Mouse (Mus musculus) urinary bladder, adult 18-20 months (tissue): Measurements from ENCODE around the gene Aldh3b1.

Experiments used
- DNase-seq, 2 experiments: peaks; one replicate each; pipeline ENCODE4 v3.0.0; 2022; ENCODE audit warnings: low spot score in 2 of 2, mixed read lengths in 2 of 2

Gene Aldh3b1

DNA sequence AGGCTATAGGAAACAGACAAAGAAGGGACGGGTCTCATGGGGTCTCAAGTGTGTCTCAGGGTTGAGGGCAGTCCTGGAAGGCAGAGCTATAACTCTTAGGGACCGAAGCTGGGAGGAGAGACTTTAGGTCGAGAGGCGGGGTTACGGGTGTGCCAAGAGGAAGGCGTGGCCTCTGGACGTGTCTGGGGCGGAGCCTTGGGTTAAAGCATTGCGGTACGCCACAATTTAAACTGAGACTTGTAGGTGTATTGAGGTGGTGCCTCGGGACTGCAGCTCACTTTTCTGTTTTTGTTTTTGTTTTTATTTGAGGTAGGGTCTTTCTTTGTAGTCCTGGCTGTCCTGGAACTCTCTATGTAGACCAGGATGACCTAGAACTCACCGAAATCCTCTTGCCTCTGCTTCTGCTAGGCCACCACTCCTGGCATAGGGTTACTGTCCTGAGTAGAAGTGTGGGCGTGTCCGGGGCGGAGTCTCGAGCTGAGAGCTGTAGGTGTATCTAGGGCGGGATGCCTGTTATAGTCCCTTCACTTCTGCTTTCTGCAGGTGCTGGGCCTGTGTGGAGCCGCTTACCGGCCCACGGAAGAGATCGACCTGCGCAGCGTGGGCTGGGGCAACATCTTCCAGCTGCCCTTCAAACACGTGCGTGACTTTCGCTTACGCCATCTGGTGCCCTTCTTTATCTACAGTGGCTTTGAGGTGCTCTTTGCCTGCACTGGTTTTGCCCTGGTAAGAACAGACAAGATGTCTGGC lies 13.6 kb upstream of the Aldh3b1 start:
- DNase-seq: peak in 1 of 2 experiments; percentile 31

DNA sequence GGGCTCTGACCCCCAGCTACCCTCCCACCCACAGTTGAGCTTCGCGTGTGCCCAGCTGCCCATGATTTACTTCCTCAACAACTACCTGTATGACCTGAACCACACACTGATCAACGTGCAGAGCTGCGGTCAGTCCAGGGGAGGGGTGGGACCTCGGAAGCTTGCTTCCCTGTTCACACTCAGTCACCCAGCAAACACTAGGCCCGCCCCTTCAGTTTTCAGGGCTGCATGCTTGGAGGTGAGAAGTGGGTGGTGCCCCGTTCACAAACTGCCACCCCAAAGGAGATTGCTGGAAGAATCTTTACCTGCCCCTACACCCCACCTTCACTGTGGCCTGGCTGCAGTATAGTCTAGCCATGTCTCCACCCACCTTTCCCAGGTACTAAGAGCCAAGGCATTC lies 12.7 kb upstream of the Aldh3b1 start:
- no peak for DNase-seq

DNA sequence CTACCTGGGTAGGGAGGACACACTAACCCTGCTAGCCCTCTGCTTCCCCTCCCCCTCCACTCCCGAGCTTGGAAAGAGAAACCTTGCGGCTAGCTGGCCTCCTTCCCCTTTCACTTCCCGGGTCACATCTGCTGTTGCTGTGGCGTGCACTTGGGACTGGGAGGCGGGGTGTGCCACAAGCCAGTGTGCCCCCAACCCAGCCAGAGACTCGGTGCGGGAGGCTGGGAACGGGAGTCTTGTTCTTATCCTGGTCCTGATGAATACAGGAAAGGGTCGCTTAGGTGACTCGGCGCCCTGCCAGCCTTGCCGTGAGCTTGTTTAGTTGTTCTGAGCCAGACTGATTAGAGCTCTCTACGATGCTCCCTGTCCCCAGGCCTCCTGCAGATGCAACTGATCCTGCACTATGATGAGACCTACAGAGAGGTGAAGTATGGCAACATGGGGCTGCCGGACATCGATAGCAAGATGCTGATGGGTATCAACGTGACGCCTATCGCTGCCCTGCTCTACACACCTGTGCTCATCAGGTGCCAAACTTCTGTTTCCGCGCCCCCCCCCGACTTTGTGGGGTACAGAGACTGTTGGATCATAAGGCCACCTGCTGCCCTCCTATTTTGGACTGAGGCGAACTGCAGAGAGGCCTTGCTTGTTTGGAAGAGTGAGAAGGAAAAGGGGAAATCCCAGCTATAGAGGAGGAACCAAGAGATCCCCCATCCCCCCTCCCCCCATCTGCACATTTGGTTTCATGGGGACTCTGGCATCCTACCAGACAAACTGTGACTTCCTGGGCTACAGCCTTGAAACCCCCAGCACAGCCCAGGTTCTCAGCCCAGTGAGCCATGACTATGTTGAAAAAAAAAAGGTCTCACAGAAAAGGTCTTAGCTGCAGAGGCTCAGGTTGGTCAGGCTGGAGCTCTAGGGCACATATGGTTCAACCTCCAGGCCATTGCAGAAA lies 6.6 kb upstream of the Aldh3b1 start:
- peak; percentile 33 to 56 for DNase-seq

DNA sequence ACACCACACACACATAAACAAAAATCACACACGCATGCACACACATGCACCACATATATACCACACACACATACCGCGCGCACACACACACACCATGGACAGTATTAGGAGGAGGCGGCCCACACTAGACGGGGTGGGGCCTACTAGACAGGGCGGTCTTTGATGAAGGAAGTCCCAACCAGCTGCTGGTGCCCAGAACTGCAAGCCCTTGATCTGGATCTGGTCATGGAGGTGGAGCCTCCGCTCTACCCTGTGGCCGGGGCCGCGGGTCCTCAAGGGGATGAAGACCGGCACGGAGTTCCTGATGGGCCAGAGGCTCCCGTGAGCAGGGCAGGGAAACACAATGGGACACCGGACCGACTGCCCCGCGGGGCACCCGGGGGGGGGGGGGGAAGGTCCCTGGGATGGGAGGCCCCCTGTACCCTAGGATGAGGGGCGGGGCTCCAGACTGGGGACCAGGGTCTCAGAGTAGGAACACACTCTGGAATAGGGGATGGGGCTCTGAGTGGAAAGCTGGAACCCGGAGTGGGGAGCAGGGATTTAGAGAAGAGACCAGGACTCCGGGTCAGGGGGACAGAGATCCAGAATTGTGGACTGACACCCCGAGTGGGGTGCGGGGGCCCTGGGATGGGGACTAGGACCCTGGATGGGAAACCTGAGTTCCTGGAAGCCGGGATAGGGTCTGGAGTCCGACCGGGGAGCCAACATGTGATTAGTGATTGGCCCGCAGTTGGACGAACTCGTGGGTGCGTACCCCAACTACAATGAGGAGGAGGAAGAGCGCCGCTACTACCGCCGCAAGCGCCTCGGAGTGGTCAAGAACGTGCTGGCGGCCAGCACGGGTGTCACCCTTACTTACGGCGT lies 5.7 kb upstream of the Aldh3b1 start, which contains the start of gene Unc93b1:
Gene Unc93b1, plus strand, starts transcription at position 155 of the 864 bp plus-strand sequence.
- DNase-seq: peak; percentile 56 to 63

DNA sequence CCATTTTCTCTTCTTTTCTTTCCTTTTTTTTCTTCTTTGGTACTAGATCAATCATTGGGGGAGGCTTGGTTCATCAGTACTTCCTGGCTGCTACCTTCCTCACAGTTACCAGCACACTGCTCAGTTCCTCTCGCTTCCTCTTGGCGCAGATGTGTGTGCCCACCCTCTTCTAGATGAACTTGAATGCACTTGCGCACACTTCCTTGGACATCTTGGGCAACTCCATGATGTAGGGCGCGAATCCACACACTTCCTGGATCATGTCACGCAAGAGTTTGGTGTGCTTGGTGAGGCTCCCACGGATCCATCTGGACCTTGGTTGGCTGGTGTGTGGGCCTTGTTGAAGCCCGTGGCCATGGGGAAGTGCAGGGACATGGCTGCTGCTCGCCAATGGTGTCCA lies 2.1 kb upstream of the Aldh3b1 start:
- no peak for DNase-seq

DNA sequence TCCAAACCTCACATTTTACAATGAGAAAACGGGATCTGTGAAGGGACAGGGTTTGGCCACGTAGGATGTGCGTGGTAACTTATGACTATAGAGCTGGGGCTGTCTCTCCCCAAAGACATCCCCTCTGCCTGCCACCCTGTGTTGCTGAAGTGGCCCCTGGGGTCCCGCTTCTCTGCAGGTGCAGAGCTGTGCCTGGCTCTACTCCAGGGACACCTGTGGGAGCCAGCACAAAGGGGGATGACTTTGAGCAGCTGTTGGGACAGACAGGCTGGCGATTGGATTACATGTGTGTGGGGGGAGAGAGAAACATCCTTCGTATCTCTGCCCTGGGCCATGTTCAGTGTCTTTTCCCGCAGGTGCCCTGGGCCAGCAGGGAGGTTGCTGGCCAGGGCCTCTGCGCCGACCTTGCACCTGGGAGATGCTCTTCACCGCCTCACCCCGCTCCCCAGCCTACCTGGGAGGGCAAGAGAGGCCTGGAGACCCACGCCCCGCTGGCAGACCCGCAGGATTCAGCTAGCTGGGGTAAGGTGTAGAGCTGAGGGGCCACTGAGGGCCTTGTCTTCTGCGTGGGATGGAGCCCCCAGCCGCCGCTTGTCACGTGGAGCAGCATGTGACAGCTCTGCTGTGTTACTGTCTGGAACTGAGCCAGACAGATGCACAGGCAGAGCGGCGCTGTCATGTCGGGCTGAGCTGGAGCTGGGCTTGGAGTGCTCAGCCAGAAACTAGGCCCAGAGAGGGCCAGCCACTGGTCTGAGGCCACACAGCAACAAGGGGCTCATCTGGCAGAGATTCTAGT lies 852 bp upstream of the Aldh3b1 start:
- DNase-seq: no peak

DNA sequence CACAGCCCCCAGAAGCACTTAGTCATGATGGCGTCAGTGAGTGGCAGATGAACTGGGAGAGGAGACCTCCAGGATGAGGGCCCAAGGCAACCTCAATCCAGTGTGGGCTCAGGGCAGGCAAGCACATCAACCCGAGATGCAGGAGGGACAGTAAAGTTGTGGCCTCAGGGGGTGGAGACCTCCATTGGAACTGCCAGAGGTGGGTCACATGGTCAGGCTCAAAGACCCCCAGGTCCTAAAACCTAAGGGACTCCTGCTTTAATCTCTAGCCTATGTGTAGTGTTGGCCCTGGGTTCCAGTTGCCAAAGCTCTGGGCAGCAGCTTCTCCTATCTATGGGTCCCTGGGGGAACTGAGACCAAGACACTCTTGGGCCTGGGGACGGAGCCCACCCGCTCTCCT lies 829 bp downstream of the Aldh3b1 start:
- no peak for DNase-seq

DNA sequence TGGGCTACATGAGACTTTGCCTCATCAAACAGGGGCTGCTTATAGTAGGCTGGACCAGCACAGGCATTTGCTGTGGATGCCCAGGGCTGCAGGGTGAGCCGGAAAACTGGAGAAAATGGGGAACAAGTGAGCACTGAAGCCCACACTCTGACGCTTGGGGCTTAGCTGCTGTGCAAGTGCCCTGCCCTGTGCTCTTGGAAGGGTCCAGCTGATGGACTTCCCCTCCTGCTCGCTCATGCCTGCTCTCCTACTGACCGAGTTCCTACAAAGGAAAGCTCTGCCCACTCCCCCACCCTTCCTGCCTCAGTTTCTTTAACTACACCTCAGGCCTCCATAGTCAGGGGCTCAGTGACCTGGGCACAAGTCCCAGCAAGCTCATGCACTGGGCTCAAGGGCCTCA lies 1.6 kb downstream of the Aldh3b1 start:
- no peak for DNase-seq

DNA sequence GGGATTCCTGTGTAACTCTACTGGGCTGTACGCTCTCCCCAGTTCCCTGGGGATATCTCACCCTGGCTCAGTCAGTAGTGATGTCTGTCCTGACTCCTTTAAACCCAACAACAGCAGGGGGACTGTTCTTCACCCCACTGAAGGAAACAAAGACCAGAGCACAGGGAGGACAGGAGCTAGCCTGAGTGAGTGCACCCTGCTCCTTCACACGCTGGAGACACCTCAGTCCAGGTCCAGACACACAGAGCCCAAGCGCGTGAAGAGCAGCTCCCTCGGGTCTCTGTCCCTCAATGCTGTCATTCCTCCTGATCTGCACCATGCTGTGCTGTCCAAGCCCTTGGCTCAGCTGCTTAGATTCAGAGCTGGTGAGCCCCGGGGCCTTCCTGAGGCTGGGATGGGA lies 2.9 kb downstream of the Aldh3b1 start:
- no peak for DNase-seq

DNA sequence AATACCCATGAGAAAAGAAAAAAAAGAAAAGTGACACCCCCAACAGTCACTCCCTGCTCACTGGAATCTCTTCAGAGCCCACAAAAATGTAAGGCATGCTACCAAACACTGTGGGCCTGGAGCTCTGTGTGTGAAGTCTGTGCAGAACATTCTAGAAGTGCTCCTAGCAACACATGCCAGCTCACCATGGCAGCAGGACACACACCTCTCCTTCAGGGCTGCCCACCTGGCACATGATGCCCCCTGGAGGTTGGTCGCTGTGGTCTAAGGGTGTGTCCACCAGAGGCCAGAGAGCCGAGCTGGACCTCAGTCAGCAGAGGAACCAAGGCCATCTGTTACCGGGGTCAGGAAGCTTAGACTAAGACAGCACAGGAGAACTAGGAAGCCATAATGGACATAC lies 3.3 kb downstream of the Aldh3b1 start:
- DNase-seq: no peak

DNA sequence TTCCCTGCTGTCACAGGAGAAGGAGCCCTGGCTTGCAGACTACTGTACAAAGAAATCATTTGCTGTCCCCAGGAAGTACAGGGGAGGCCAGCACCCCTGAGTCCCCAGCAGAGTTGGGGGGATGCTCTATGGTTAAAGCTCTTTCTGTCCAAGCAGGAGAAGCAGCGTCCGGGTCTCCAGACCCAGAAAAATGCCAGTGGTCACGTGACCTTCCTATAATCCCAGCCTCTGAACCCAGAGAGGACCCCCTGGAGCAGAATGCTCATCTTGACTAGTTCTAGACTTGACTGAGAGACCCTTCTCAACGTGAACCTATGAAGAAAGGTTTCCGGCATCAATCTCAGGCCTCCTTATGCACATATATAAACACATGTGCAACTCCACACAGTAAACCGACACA lies 3.7 kb downstream of the Aldh3b1 start:
- DNase-seq: no peak

DNA sequence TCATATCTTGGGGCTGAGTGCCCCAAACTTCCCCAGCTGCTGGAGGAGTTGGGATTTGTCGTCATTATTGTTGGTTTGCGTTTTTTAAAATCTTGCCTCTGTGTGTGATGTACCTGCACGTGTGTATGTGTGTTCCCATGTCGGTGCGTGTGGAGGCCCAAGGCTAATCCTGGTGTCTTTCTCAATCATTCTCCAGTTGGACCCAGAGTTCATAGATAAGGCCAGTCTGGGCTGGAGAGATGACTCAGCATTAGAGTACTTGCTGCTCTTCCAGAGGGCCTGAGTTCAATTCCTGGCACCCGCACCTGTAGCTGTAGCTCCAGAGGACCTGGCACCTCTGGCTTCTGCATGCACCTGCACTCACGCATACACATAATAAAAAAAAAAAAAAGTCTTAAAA lies 4.7 kb downstream of the Aldh3b1 start:
- DNase-seq: no peak

DNA sequence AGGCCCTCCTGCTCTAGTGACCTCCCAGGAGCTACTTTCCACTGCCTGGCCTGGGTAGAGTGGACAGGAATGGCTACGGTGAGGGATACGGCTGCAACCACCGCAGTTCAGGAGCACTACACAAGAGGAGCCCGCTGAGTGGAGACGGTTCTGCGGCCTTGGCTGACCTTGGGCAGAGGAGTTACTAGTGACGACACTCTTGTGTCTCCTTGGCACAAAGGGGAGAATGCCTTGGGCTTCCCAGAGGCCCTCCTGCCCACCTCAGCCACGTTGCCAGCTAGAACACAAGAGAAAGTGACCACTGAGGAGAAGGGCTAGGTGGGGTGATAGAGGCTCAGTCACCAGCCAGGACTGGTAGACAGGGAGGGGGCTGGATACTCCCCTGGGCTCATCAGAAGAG lies 5.4 kb downstream of the Aldh3b1 start:
- no peak for DNase-seq

DNA sequence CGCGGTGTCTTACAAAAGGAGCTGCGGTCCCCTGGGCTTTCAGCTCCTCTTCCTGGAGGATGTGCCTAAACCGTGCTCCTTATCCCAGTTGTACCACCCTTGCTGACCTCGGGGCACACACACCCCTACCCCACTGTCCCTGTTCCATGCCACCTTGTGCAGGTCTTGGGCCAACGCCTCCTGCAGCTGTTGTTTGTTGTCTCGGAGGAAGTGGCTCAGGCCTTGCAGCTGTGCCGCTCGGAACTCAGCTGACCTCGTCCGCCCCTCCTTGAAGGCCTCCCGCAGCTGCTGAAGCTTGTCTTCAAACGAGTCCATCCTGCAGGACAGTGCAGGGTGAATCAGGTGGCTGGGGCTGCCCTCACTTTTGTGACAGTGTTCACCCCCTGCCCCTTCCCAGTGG lies 6.0 kb downstream of the Aldh3b1 start:
- DNase-seq: no peak

DNA sequence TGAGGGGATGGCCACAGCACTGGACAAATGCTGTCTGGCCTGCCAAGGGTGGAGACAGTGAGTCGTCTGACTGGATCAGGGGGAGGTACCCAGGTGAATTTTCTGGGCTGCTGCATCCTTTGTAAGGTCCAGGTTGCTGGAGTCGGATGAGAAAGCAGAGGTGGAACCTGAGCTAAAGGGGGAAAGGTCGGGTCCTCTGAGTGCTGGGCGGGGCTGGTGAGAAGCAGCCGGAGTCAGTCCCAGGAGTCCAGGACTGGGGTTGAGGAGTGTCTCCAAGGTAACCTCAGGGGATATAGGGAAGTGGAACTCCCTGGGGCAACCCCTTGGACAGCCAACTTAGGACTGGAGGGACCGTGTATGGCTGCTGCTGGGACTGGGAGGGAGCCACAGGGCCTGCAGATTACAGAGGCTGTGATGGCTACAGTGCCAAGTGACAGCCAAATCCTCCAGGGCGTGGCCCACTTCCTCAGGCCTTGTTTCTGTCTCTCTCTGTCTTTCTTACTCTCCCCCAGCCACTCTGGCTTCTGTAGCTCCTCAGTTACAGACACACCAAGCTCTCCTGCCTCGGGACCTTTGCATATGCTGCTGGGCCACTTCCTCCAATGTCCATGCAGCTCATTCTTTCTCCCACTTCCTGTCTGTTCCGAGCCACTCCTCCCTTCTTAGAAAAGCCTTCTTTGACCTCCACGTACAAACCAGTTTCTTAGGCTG lies 6.8 kb downstream of the Aldh3b1 start:
- no peak for DNase-seq

DNA sequence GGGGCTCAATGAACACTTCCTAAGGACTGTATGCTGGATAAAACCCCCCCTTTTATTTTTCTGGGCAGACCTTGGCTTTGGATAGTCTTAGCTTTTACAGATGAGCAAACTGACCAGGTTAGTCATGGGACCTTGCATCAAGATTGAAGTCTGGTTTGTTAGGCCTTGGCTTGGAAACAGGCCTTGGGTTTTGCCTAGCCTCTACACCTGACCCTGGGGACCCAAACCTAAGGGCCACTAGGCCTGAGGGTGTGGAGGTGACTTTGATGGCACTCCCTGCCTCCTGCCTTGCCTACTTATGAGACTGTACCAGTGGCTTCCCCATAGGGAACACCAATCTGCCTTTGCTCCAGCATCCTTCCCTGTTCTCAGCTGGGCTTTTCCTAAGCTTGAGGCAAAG lies 9.7 kb downstream of the Aldh3b1 start:
- no peak for DNase-seq

DNA sequence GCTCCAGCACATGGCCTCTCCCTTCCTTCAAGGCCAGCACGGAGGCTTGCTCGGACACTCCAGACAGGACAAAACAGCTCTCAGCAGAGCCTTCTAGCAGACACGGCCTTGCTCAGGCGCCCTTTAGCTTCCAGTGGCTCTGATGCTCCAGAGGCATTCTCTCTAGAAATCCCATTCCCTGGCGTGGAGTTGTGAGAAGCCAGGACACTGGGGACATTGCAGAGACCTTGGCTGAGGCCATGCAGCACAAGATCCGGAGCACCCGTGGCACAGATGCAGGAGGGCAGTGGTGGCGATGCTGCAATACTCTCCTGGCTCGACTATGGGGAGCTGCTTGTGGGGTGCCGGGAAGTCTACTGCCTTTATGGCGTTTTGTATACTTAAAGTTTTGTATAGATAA lies 12.9 kb downstream of the Aldh3b1 start:
- no peak for DNase-seq

DNA sequence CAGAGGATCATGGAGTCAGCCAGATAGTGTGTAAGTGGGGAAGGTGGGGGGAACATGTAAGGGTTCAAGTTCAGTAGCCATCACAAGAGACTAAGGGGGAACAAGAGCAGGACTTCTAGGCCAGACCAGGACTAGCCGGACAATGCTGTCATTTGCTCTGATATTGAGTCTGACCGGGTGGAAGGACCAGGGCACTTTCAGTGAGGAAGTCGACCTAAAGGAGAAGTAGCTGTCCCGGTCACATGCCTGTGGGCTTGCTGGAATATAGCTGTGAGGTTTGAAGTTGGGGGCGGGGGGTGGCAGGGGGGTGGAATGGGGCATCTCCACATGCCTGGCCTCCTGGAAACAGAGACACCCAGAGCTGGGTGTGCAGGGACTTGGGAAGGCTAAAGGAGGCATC lies 15.1 kb downstream of the Aldh3b1 start:
- no peak for DNase-seq

DNA sequence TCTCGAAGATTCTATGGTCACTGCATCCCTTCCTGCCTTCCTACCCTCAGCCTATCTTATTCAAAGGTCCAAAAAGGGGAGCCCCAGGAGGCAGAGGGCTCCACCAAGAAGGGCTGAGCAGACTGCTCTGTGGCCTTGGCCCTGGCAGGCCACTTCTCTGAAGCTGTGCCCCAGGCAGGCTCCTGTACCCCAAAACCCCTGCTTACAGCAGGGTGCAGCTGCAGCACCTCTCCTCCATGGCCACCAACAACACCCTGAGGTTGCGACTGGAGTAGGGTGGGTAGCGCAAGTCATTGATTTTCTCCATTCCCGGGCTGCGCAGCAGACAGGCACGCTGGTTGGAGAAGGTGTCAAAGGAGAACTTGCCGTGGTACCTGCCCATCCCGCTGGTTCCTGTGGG lies 15.9 kb downstream of the Aldh3b1 start:
- DNase-seq: no peak
